Mouse (Mus musculus): ENCODE measurements at regions not wholly inside any gene's neighbourhood (a gene's known extent, or its start where the extent isn't known, plus 50 kb on each side); places are given as distances from the start of the nearest gene placed in this dataset.
"Not testable (repeated sequence)": the region's sequence is repeated elsewhere in the genome, so short reads cannot be mapped to it uniquely, and the experiment has no call there.

DNA sequence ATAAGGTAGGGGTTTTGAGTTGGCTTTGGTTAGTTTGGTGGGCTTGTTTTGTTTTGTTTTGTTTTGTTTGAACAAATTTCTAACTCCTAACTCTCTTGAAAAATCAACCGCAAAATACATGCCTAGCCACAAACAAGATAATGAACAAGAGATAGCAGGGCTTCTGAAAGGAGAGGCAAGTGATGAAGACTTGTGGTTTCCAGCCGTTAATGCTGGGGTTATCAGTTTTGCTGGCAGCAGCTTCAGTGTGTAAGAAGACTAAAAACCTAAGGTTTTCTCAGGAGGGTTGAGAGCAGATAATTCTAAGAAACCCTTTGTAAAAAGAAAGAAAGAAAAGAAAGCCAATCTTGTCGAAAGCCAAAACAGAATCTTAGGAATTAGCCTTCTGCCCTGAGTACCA, 115.6 kb downstream of the Dad1 start:
- 95% methylated on average over 3 of the region's 3 CpGs for WGBS
- ATAC-seq (ENCODE audit: low FRiP score) (no peak), DNase-seq (ENCODE audit: low spot score) (no peak)
- Histone ChIP-seq H3K27ac (no peak overlapping the region), H3K4me1 (replicated peaks; ENCODE audit: control insufficient read depth, insufficient read depth, low read length) (no peaks in the 10 kb centered on the region), H3K27me3 (ENCODE audit: control insufficient read depth, insufficient read depth, low read length) (no peaks in the 10 kb centered on the region), H3K36me3 (replicated peaks; ENCODE audit: control insufficient read depth, insufficient read depth) (no peaks in the 10 kb centered on the region), H3K4me2 (replicated peaks) (no peak overlapping the region), H3K4me3 (replicated peaks; ENCODE audit: low read length) (no peak overlapping the region), H3K9me3 (ENCODE audit: control insufficient read depth, low read length) (no peaks in the 10 kb centered on the region), H3K9ac (no peak overlapping the region)

DNA sequence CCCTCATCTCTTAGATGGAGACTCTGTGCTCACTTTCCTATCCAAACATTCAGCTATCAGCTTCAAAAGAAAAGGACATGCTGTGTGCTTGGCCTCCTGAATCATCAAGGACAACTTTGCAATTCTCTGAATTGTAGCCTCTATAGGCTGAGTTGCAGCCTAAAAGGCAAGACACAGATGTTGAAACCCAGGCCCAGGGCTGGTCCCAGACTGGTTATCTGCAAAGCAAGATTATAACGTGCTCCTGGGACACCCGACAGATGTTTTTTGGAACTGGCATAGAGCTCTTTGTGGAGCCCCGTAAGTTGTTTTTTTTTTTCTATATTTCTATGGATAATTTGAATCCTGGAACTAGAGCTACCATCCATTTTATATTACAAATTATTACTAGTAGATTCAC, 117.4 kb downstream of the Dad1 start:
- H3K9ac ChIP-seq = no peak overlapping the region
- 91% methylated on average over 3 of the region's 3 CpGs for WGBS
- ATAC-seq (ENCODE audit: low FRiP score) (no peak), DNase-seq (ENCODE audit: low spot score) (no peak)
- H3K4me3 ChIP-seq (replicated peaks; ENCODE audit: low read length) = no peak overlapping the region
- no peak overlapping the region for H3K27ac ChIP-seq
- H3K4me2 ChIP-seq (replicated peaks) = no peak overlapping the region
- H3K36me3 ChIP-seq (replicated peaks; ENCODE audit: control insufficient read depth, insufficient read depth) = no peaks in the 10 kb centered on the region
- H3K4me1 ChIP-seq (replicated peaks; ENCODE audit: control insufficient read depth, insufficient read depth, low read length) = no peaks in the 10 kb centered on the region
- H3K9me3 ChIP-seq (ENCODE audit: control insufficient read depth, low read length) = no peaks in the 10 kb centered on the region
- no peaks in the 10 kb centered on the region for H3K27me3 ChIP-seq (ENCODE audit: control insufficient read depth, insufficient read depth, low read length)

DNA sequence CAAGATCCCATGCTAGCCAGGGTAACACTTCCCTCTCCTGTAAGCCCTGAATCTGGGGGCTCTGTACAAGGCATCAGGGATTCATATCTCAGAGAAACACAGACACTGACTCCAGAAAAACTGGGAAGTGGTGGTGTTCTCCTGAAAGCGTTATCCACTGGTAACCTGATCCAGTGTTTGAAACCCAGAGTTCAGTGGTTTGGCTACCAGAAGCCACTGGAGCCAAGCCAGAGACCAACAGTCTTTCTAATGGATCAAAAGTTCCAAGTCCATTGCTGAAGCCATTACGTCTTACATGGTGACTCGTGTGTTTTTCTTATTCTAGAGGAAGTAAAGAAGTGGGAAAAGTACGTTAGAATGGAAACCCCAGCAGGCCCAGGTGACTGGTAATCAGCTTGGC, 125.6 kb downstream of the Dad1 start:
- Histone ChIP-seq H3K27me3 (ENCODE audit: control insufficient read depth, insufficient read depth, low read length) (no peaks in the 10 kb centered on the region), H3K9ac (no peak overlapping the region), H3K9me3 (ENCODE audit: control insufficient read depth, low read length) (no peaks in the 10 kb centered on the region), H3K4me1 (replicated peaks; ENCODE audit: control insufficient read depth, insufficient read depth, low read length) (peaks cover 2% of the 10 kb centered on the region; the same call in 1 of the 2 replicates), H3K4me3 (replicated peaks; ENCODE audit: low read length) (no peak overlapping the region), H3K36me3 (replicated peaks; ENCODE audit: control insufficient read depth, insufficient read depth) (no peaks in the 10 kb centered on the region), H3K4me2 (replicated peaks) (no peak overlapping the region), H3K27ac (no peak overlapping the region)
- DNase-seq (ENCODE audit: low spot score) (no peak), ATAC-seq (ENCODE audit: low FRiP score) (no peak)
- 84% methylated on average over 4 of the region's 4 CpGs for WGBS

DNA sequence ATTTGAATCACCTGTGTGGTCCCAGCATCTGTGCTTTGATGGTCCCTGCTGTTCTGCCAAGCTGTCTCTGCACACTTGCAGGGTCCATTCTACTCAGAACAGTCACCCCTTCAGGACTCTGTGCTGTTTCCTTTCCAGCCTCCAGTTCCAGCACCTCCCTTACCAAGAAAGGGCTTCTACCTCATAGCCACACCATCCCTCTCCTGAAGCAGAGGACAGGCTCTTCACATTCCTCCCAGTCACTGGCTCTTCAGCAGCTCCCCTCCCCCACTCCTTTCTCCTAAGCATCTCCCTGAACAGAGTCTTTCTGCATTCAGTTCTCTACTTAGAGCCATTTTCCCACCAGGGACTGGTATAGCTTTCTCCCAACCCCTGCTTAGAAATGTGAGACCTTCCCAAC, 128.4 kb downstream of the Dad1 start:
- Histone ChIP-seq H3K4me3 (replicated peaks; ENCODE audit: low read length) (no peak overlapping the region), H3K4me1 (replicated peaks; ENCODE audit: control insufficient read depth, insufficient read depth, low read length) (peaks cover 2% of the 10 kb centered on the region; the same call in 1 of the 2 replicates), H3K27ac (no peak overlapping the region), H3K9ac (no peak overlapping the region), H3K9me3 (ENCODE audit: control insufficient read depth, low read length) (no peaks in the 10 kb centered on the region), H3K27me3 (ENCODE audit: control insufficient read depth, insufficient read depth, low read length) (no peaks in the 10 kb centered on the region), H3K4me2 (replicated peaks) (no peak overlapping the region), H3K36me3 (replicated peaks; ENCODE audit: control insufficient read depth, insufficient read depth) (no peaks in the 10 kb centered on the region)
- no peak for DNase-seq (ENCODE audit: low spot score)
- ATAC-seq (ENCODE audit: low FRiP score) = no peak

DNA sequence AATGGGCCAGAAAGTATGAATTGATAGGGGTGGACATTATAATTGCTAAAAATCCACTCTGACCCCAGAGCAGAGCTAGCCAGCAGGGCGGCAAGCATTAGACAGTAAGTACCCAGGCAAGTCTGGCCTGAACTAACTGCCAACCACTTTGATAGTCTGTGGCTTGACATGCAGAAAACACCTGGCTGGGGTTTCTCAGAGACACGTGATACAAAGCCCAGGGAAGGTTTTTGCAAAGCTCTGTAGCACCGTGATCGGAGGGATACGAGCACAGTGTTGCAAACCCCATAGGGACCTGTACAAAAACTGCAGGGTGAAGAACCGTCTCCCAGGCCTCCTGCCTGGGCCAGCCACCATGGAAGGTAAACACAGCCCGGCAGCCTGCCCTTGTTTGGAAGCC, 131.9 kb downstream of the Dad1 start:
- Histone ChIP-seq H3K4me3 (replicated peaks; ENCODE audit: low read length) (no peak overlapping the region), H3K27ac (no peak overlapping the region), H3K9ac (no peak overlapping the region), H3K9me3 (ENCODE audit: control insufficient read depth, low read length) (no peaks in the 10 kb centered on the region), H3K4me1 (replicated peaks; ENCODE audit: control insufficient read depth, insufficient read depth, low read length) (peaks cover 2% of the 10 kb centered on the region; the same call in 1 of the 2 replicates), H3K36me3 (replicated peaks; ENCODE audit: control insufficient read depth, insufficient read depth) (no peaks in the 10 kb centered on the region), H3K4me2 (replicated peaks) (no peak overlapping the region), H3K27me3 (ENCODE audit: control insufficient read depth, insufficient read depth, low read length) (no peaks in the 10 kb centered on the region)
- 78% methylated on average over 7 of the region's 7 CpGs for WGBS
- DNase-seq (ENCODE audit: low spot score) (no peak), ATAC-seq (ENCODE audit: low FRiP score) (no peak)

DNA sequence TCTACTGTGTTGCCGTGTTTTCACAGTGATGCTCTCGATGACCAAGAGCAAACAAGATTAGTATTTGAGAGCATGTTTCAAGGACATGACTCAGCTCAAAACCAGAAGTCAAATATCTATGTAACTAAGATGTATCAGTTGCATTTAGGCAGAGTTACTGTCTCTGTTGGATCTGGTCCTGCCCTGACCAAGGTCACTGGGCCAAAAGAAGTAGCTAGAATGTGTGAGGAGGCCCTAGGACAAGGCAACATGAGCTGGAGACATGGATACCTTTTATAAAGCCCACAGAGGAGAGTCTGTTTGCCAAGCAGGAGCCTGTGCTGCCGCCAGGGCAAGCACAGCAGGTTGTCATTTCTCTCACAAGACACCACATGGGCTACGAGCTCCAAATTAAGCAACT, 132.6 kb downstream of the Dad1 start:
- no peak overlapping the region for H3K27ac ChIP-seq
- ATAC-seq (ENCODE audit: low FRiP score) = no peak
- WGBS = 77% methylated on average over 4 of the region's 4 CpGs

DNA sequence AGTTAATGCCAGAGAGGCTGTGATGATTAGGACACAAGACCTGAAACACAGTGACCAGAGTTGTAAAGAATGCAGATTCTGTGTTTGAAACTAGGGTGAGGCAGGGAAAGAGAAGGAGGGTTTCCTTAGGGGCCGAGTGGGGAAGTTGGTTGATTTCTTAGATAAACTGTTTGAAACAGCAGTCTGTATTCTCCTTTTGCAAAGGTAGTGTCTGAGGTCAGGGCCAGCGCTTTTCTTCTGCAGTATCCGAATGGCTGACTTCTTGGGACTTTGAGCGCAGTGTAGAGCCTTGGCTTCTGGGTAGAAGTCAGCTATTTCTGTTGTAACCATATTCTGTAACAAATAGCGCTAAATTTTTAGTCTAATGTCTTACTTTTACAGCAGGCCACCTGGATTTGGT, 133.7 kb downstream of the Dad1 start:
- DNase-seq (ENCODE audit: low spot score) (no peak), ATAC-seq (ENCODE audit: low FRiP score) (no peak)
- no peaks in the 10 kb centered on the region for H3K9me3 ChIP-seq (ENCODE audit: control insufficient read depth, low read length)
- no peak overlapping the region for H3K4me3 ChIP-seq (replicated peaks; ENCODE audit: low read length)
- WGBS = 90% methylated on average over 5 of the region's 5 CpGs
- no peak overlapping the region for H3K9ac ChIP-seq
- H3K4me2 ChIP-seq (replicated peaks) = no peak overlapping the region
- H3K36me3 ChIP-seq (replicated peaks; ENCODE audit: control insufficient read depth, insufficient read depth) = no peaks in the 10 kb centered on the region
- no peaks in the 10 kb centered on the region for H3K27me3 ChIP-seq (ENCODE audit: control insufficient read depth, insufficient read depth, low read length)
- no peak overlapping the region for H3K27ac ChIP-seq
- H3K4me1 ChIP-seq (replicated peaks; ENCODE audit: control insufficient read depth, insufficient read depth, low read length) = peaks cover 2% of the 10 kb centered on the region; the same call in 1 of the 2 replicates

More for the DNA sequence above, 132.6 kb downstream of the Dad1 start:
- no peak for DNase-seq (ENCODE audit: low spot score)
- Histone ChIP-seq H3K36me3 (replicated peaks; ENCODE audit: control insufficient read depth, insufficient read depth) (no peaks in the 10 kb centered on the region), H3K9me3 (ENCODE audit: control insufficient read depth, low read length) (no peaks in the 10 kb centered on the region), H3K27me3 (ENCODE audit: control insufficient read depth, insufficient read depth, low read length) (no peaks in the 10 kb centered on the region), H3K9ac (no peak overlapping the region), H3K4me1 (replicated peaks; ENCODE audit: control insufficient read depth, insufficient read depth, low read length) (peaks cover 2% of the 10 kb centered on the region; the same call in 1 of the 2 replicates), H3K4me2 (replicated peaks) (no peak overlapping the region), H3K4me3 (replicated peaks; ENCODE audit: low read length) (no peak overlapping the region)

DNA sequence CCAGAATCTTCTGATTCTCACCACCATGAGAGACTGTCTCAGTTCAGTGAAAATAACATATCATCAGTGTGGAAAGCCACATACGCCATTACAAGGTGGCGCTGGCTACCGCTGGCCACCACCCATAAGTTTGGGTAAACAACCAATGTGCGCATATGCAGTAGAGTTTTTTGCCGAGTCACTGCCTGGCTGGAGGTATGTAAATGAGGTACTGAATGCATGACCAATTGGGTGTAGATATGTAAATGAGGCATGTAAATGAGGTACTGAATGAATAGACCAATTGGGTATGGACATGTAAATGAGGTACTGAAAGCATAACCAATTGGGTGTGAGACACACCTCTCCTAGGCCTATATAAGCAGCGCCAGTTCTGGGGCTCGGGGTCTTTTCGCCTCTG, 136.3 kb downstream of the Dad1 start:
- H3K4me1 ChIP-seq (replicated peaks; ENCODE audit: control insufficient read depth, insufficient read depth, low read length); H3K9me3 ChIP-seq (ENCODE audit: control insufficient read depth, low read length); H3K27ac ChIP-seq; H3K27me3 ChIP-seq (ENCODE audit: control insufficient read depth, insufficient read depth, low read length); H3K9ac ChIP-seq; H3K4me3 ChIP-seq (replicated peaks; ENCODE audit: low read length); H3K36me3 ChIP-seq (replicated peaks; ENCODE audit: control insufficient read depth, insufficient read depth); ATAC-seq (ENCODE audit: low FRiP score); H3K4me2 ChIP-seq (replicated peaks); DNase-seq (ENCODE audit: low spot score): not testable (repeated sequence)
- 86% methylated on average over 8 of the region's 8 CpGs for whole genome bisulfite sequencing

DNA sequence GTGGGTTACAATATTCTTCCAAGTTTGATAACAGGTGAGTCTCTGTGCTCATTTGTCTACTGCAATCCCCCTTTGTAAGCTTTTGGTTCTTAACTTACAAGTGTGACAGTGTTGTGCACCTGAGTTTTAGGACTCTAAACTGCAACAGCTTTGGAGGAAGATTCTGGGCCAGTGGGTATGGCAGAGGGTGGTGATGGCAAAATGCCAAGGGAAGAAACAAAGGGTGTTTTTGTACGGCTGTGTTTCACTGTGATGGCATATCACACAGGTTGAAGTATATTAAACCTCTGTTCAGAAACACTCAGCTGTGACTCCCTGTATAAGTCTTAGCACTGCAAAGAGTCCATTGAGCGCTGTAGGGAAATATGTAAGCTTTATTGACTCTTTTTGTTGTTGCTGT, 140.7 kb downstream of the Dad1 start:
- Histone ChIP-seq H3K9ac (no peak overlapping the region), H3K27me3 (ENCODE audit: control insufficient read depth, insufficient read depth, low read length) (no peaks in the 10 kb centered on the region), H3K36me3 (replicated peaks; ENCODE audit: control insufficient read depth, insufficient read depth) (no peaks in the 10 kb centered on the region), H3K4me2 (replicated peaks) (no peak overlapping the region), H3K4me3 (replicated peaks; ENCODE audit: low read length) (no peak overlapping the region), H3K27ac (no peak overlapping the region), H3K9me3 (ENCODE audit: control insufficient read depth, low read length) (no peaks in the 10 kb centered on the region), H3K4me1 (replicated peaks; ENCODE audit: control insufficient read depth, insufficient read depth, low read length) (peaks cover 5% of the 10 kb centered on the region)
- 63% methylated on average over 2 of the region's 2 CpGs for WGBS
- ATAC-seq (ENCODE audit: low FRiP score) = no peak
- DNase-seq (ENCODE audit: low spot score) = no peak

DNA sequence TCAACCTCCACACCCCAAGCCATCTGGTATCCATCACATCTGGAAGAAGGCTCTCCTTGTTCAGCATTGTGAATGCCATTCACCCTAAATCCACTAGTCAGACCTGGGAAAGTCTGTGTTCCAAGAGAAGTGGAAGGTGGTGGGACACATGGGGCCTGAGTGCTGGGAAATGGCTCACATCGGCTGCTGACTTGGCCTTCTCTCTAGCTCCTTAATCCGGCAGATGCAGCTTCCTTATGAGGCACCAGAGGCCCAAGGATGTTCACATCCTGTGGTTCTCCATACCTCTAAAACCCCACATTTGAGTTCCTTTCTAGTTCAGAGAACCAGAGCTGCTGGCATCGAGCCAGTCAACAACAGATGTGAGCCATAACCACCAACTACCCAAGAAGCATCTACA, 142.9 kb downstream of the Dad1 start:
- Histone ChIP-seq H3K9me3 (ENCODE audit: control insufficient read depth, low read length) (no peaks in the 10 kb centered on the region), H3K4me1 (replicated peaks; ENCODE audit: control insufficient read depth, insufficient read depth, low read length) (peaks cover 5% of the 10 kb centered on the region), H3K9ac (no peak overlapping the region), H3K36me3 (replicated peaks; ENCODE audit: control insufficient read depth, insufficient read depth) (no peaks in the 10 kb centered on the region), H3K4me3 (replicated peaks; ENCODE audit: low read length) (no peak overlapping the region), H3K27me3 (ENCODE audit: control insufficient read depth, insufficient read depth, low read length) (no peaks in the 10 kb centered on the region), H3K27ac (no peak overlapping the region), H3K4me2 (replicated peaks) (no peak overlapping the region)
- WGBS = 84% methylated on average over 3 of the region's 3 CpGs
- ATAC-seq (ENCODE audit: low FRiP score) = no peak
- no peak for DNase-seq (ENCODE audit: low spot score)
